Mouse (Mus musculus) kidney, postnatal 10 days (tissue): ENCODE data around the gene Prkar2b.

Experiments used
- DNase-seq: peaks from one replicate; pipeline ENCODE4 v3.0.0; 2021; ENCODE audit warnings: mixed read lengths

Prkar2b gene

GRCm38 (mm10) chr12:31912966-31913551 is 148.0 kb downstream of the Prkar2b start:
- DNase-seq: no peak
